Mouse (Mus musculus): ENCODE results near the gene F2rl2. TPM values are rescaled to one million over a fixed set of nuclear protein-coding genes. Genes with fewer than 3 reads are reported as not detected.

The F2rl2 gene
- total RNA-seq, 2 experiments from 2014 or later = 0.27 to 0.47 TPM

Other genes starting within 250 kb of the F2rl2 start
- gene S100z, start 218.1 kb upstream of the F2rl2 start, total RNA-seq (2021) = not detected
- under 1 TPM; 0.12 to 0.22 TPM for gene F2rl1, start 171.6 kb upstream of the F2rl2 start, total RNA-seq (2021)
- gene F2r, start 78.4 kb upstream of the F2rl2 start, total RNA-seq (2021) = 1 to 10 TPM; 5.4 to 5.8 TPM
- gene Iqgap2, start 195.1 kb downstream of the F2rl2 start, total RNA-seq (2021) = 10 to 100 TPM; 82.0 to 83.5 TPM